Mouse (Mus musculus) urinary bladder, adult 18-20 months (tissue): ENCODE measurements at regions not wholly inside any gene's neighbourhood (a gene's known extent, or its start where the extent isn't known, plus 50 kb on each side); places are given as distances from the start of the nearest gene placed in this dataset.

Source experiments
- DNase-seq, 2 experiments: peaks; one replicate each; pipeline ENCODE4 v3.0.0; 2022; ENCODE audit warnings: low spot score in 2 of 2, mixed read lengths in 2 of 2

DNA sequence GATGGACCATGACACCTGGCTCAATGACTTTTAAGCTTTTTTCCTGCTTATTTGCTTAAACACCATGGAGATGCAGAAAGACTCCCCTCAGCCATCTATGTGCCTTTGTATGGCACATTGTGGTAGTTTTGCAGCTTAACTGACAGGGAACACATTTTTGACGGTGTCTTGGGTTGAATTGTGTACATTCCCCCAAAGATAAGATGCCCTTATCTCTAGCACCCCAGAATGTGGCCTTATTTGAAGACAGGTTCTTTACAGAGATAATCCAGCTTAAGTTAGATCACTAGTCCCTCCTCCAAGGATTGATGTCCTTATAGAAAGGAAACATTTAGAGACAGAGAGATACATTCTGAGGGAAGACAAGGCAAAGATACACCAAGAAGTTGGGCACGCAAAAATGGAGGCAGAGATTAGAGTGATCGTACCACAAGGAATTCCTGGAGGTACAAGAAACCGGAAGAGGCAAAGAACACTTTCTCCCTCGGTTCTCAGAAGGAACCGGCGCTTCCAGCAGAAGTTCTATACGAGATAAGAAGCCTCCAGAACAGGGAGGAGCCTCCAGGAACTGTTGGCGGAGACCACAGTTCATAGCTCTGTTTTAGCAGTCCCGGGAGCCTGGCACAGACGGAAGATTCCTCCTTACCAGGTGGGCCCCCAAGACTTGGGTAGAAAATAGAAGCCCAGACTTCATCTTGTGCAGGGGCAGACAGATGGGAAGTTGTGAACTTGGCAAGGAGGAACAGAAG is 58.8 kb upstream of the Acsl1 start:
- no peak for DNase-seq

DNA sequence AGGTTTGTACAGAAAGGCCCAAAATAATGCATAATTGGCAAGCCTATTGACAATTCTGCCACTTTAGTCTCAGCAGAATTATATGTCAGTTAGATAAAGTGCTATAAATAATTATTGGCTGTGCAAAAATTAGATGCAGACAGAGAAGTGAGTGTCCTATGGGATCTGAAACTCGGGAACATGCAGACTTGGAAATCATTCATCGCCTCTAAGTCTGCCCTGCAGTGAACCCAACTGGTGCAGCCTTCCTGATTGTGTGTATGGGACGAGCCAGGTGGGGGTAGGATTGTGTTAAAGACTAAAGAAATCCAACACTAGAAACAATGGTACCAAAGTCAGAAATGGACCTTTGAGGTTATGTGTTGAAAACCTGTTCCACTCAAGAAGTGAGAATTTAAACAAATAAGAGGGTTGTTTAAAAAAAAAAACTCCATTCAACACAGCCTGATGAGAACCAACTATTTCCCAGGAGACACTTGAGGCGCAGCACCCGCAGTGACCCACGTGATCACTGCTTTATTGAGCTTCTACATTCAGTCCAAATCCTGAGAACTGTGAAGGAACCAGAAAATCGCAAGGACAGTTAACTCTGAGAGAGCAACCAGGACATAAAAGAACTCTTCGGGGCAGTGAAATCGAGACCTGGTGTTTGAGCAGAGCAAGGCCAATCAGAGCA is 57.4 kb upstream of the Acsl1 start:
- no peak for DNase-seq

DNA sequence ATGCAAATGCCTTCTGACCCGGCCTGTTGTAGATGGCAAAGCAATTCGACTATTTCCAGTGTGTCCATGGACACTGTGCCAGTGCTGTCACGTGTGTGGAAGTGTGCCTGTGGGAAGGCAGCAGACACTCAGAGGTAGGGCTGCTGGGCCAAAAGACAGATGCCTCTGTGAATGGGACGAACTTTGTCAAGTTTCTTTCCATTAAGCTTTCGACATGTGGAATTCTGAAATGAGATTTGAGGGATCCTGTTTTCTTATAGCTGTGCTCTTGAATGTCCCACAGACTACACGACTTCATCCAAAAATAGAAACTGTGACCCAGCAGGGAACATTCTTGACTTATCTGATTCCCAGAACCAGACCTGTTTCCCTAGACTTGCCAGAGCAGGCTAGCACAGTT is 56.0 kb upstream of the Acsl1 start:
- peak in 1 of 2 experiments; percentile 19 for DNase-seq

DNA sequence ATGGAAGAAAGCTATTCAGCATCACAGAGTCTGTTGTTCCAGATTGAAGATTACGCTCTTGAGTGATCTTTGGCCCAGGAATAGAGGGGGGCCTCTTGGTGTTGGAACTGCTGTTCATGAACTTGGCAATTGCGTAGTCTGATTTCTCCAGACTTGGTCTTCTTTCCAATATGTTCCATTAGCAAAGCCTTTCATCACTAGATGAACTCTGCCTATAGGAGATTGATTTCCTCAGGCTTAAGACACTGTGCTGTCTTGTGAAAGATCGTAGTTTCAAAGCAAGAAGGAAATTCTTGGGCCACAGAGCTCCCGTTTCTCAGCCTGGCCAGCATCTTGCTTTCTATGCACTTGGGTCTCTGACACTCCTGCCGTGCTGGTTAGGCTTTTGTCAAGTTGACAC is 51.4 kb upstream of the Acsl1 start:
- DNase-seq: no peak

DNA sequence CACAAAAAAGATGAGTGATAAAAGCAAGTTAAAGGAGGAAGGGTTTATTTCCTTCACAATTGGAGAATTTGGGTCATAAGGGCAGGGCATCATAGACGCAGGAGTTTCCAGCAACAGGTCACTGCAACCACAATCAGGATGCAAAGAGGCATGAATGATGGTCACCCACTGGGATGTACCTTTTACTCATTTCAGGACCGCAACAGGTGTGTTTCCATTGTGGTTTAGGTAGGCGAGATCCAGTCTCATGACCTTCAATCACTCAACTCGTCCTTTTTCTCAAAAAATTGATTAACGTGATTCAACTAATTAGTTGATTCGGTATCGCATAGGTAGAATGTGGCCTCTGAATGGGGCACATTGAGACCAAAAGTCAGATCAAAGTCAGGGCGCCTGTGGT is 50.4 kb upstream of the Acsl1 start:
- DNase-seq: no peak
